Mouse (Mus musculus) megakaryocyte, adult 5-6 weeks (primary cell): ENCODE data around the gene Gm6871. TPM values are rescaled to one million over a fixed set of nuclear protein-coding genes. Genes with fewer than 3 reads are reported as not detected.
"Not testable (repeated sequence)": the region's sequence is repeated elsewhere in the genome, so short reads cannot be mapped to it uniquely, and the experiment has no call there.

ENCODE experiments used
- ATAC-seq: 2 replicates; pipeline ENCODE4 v1.8.0; 2016; ENCODE audit warnings: mild to moderate bottlenecking, inconsistent platforms; ENCODE audit not compliant: poor library complexity, severe bottlenecking
- total RNA-seq, 2 experiments: library from RNA; stranded (forward) in 1 of 2; stranded (reverse) in 1 of 2; fragments of 153-499, 151-499 nt in 1 of 2; fragments of 221-1000, 200-1000 nt in 1 of 2; gene quantifications; 2 replicates each; pipeline versions ENCODE4 v1.2.3 to v1.2.4; 2015 to 2017

Gm6871 gene
- total RNA-seq (2015) (not detected in 2 replicates), total RNA-seq (2017) (not detected in 2 replicates)

- not testable (repeated sequence) for ATAC-seq
Observed at GRCm38 (mm10) chr7:41573562-41573961, at the start of gene Gm6871. TSS of gene Gm6871 (minus strand) at chr7:41573662.

- not testable (repeated sequence) for ATAC-seq
Observed at GRCm38 (mm10) chr7:41616241-41616640, 42.8 kb upstream of the Gm6871 start.

GRCm38 (mm10) chr7:41611654-41612053, 38.2 kb upstream of the Gm6871 start:
- ATAC-seq = no peak

- ATAC-seq = no peak
Observed at GRCm38 (mm10) chr7:41599932-41600548, 26.6 kb upstream of the Gm6871 start.

GRCm38 (mm10) chr7:41599034-41599813, 25.8 kb upstream of the Gm6871 start, which contains the start of gene 2610021A01Rik:
TSS of gene 2610021A01Rik (plus strand) at chr7:41599230.
- ATAC-seq = peak; percentile 98

GRCm38 (mm10) chr7:41598615-41599014, 25.2 kb upstream of the Gm6871 start:
- ATAC-seq = no peak

GRCm38 (mm10) chr7:41587831-41588230, 14.4 kb upstream of the Gm6871 start:
- ATAC-seq = not testable (repeated sequence)

- ATAC-seq = no peak
Observed at GRCm38 (mm10) chr7:41582028-41582427, 8.6 kb upstream of the Gm6871 start.

- no peak for ATAC-seq
Observed at GRCm38 (mm10) chr7:41577956-41578355, 4.5 kb upstream of the Gm6871 start.

- no peak for ATAC-seq
Observed at GRCm38 (mm10) chr7:41560681-41561080, 12.8 kb downstream of the Gm6871 start.

- no peak for ATAC-seq
Observed at GRCm38 (mm10) chr7:41512672-41513071, 60.8 kb downstream of the Gm6871 start.

GRCm38 (mm10) chr7:41512207-41512606, 61.3 kb downstream of the Gm6871 start:
- ATAC-seq = no peak

- ATAC-seq = no peak
Observed at GRCm38 (mm10) chr7:41502402-41502801, 71.1 kb downstream of the Gm6871 start.

- ATAC-seq = 0 out of 2 replicates have a peak, but pooled peaks have one; percentile 36
Observed at GRCm38 (mm10) chr7:41500151-41500934, 73.1 kb downstream of the Gm6871 start.

- ATAC-seq = peak; percentile 95
Observed at GRCm38 (mm10) chr7:41499389-41500049, 73.9 kb downstream of the Gm6871 start, which contains the start of the genes Gm20449 and AW146154. TSS of gene Gm20449 (minus strand) at chr7:41499417. TSS of gene AW146154 (minus strand) at chr7:41499890.

GRCm38 (mm10) chr7:41499018-41499388, 74.5 kb downstream of the Gm6871 start:
- peak; percentile 68 for ATAC-seq

GRCm38 (mm10) chr7:41498464-41498863, 75.0 kb downstream of the Gm6871 start:
- ATAC-seq = not testable (repeated sequence)

- no peak for ATAC-seq
Observed at GRCm38 (mm10) chr7:41497871-41498270, 75.6 kb downstream of the Gm6871 start.
